Mouse (Mus musculus): Measurements from ENCODE around the gene Gm2174. TPM values are rescaled to one million over a fixed set of nuclear protein-coding genes. Genes with fewer than 3 reads are reported as not detected.

Gm2174 gene
- not detected for polyA plus RNA-seq (2017; shearing (Covaris generic))

GRCm38 (mm10) chrX:56447524-56448015, at the start of gene Gm2174:
TSS of gene Gm2174 (plus strand) at chrX:56447965.

GRCm38 (mm10) chrX:56454671-56455371, 7.1 kb downstream of the Gm2174 start, which contains the start of gene Ints6l:
TSS of gene Ints6l (plus strand) at chrX:56454857.

Other genes with a start within 250 kb of the Gm2174 start
- gene Gm773, start 235.1 kb upstream of the Gm2174 start, polyA plus RNA-seq (2017; shearing (Covaris generic)) = not detected
- gene Zfp449, start 101.6 kb upstream of the Gm2174 start, polyA plus RNA-seq (2017; shearing (Covaris generic)) = 0.77 TPM
- 8.3 TPM for gene Smim10l2a, start 73.4 kb upstream of the Gm2174 start, polyA plus RNA-seq (2017; shearing (Covaris generic))
- gene Ints6l, start 6.9 kb downstream of the Gm2174 start, polyA plus RNA-seq (2017; shearing (Covaris generic)) = 36.2 TPM
- not detected for gene Gm10477, start 76.8 kb downstream of the Gm2174 start, polyA plus RNA-seq (2017; shearing (Covaris generic))
- not detected for gene Gm648, start 101.6 kb downstream of the Gm2174 start, polyA plus RNA-seq (2017; shearing (Covaris generic))
- gene Mmgt1, start 150.1 kb downstream of the Gm2174 start, polyA plus RNA-seq (2017; shearing (Covaris generic)) = 8.5 TPM
- 16.6 TPM for gene Slc9a6, start 161.8 kb downstream of the Gm2174 start, polyA plus RNA-seq (2017; shearing (Covaris generic))

Measured in CD4-positive, CD25-positive, alpha-beta regulatory T cell (primary cell).